Mouse (Mus musculus) lung, postnatal 0 days (tissue): ENCODE measurements around the gene Rbms1. TPM values are rescaled to one million over a fixed set of nuclear protein-coding genes. Genes with fewer than 3 reads are reported as not detected.
A peak's percentile ranks its signal among the peaks of the same experiment; 100 is the strongest.

ENCODE experiments used
- ATAC-seq: fragments of 200-750 bp; cut with Nextera tagmentation; 2 replicates; pipeline ENCODE4 v1.8.0; 2017; ENCODE audit warnings: moderate library complexity
- DNase-seq: peaks from one replicate; pipeline ENCODE4 v3.0.0-alpha.2; 2016; ENCODE audit warnings: low spot score
- H3K27ac ChIP-seq: fragments of 300-500 bp; sonication (generic); 2 replicates; pipeline ENCODE4 v1.5.1; 2014; ENCODE audit warnings: antibody characterized with exemption, mild to moderate bottlenecking, low read length, mixed read lengths
- H3K27me3 ChIP-seq: fragments of 300-500 bp; sonication (generic); replicated peaks from 2 replicates; pipeline ENCODE4 v1.6.1; 2014; ENCODE audit warnings: low read length, mixed read lengths; ENCODE audit not compliant: insufficient read depth
- H3K36me3 ChIP-seq: fragments of 300-500 bp; sonication (generic); 2 replicates; pipeline ENCODE4 v1.6.1; 2014; ENCODE audit warnings: low read length, mixed read lengths; ENCODE audit not compliant: insufficient read depth
- H3K4me1 ChIP-seq: fragments of 300-500 bp; sonication (generic); 2 replicates; pipeline ENCODE4 v1.6.1; 2014; ENCODE audit warnings: antibody characterized with exemption, low read depth, low read length, mixed read lengths; ENCODE audit not compliant: insufficient read depth
- H3K4me2 ChIP-seq: fragments of 300-500 bp; sonication (generic); replicated peaks from 2 replicates; pipeline ENCODE4 v1.6.1; 2014; ENCODE audit warnings: low read depth, mild to moderate bottlenecking, low read length, moderate library complexity, mixed read lengths
- H3K4me3 ChIP-seq: fragments of 300-500 bp; sonication (generic); 2 replicates; pipeline ENCODE4 v1.5.1; 2014; ENCODE audit warnings: low read depth, low read length
- H3K9ac ChIP-seq: fragments of 300-500 bp; sonication (generic); replicated peaks from 2 replicates; pipeline ENCODE4 v1.6.1; 2014; ENCODE audit warnings: low read depth, mild to moderate bottlenecking
- H3K9me3 ChIP-seq: fragments of 300-500 bp; sonication (generic); 2 replicates; pipeline ENCODE4 v1.6.1; 2016; ENCODE audit warnings: low read length, mixed read lengths
- CTCF ChIP-seq: IDR thresholded peaks from 2 replicates; pipeline ENCODE4 v1.5.1; 2016; ENCODE audit warnings: antibody characterized with exemption, mild to moderate bottlenecking
- EP300 ChIP-seq: IDR thresholded peaks from 2 replicates; pipeline ENCODE4 v1.6.1; 2016; ENCODE audit warnings: antibody characterized with exemption, mild to moderate bottlenecking, control low read depth
- WGBS: fragments of 180-500 bp; shearing (Covaris S2); extraction: QIAGEN DNeasy Blood & Tissue Kit; methylation state at CpG from one replicate; pipeline ENCODE4 v1.1.7; 2014; 5-methylcytosine and 5-hydroxymethylcytosine counted together
- polyA plus RNA-seq: library from polyadenylated mRNA; unstranded; fragments of >200 nt; fragmentation: Nextera tagmentation; extraction: Ambion mirVana; gene quantifications from 2 replicates; pipeline ENCODE4 v1.2.1, GENCODE M21; 2015

Rbms1 gene
- polyA plus RNA-seq, 1 experiment from 2014 or later: 156 TPM

DNA sequence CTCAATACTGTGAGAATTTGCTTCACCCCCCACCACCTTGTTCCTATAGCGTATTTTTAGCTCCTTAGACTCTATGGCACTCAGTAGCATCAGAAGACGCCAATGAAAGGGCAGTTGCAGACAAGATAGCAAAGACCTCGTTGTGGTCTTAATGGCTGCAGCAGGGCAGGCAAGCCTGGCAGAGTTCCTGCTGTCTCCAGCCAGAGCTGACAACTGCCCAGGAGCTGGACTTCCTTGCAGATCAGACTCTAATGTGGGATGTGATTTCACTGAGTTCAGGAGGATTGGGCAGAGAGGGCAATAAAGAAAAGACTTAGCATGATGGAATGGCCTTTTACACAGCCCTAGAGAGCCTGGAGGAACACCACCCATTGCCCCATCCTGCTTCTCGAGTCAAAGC, 122.1 kb downstream of the Rbms1 start:
- peaks cover 36% of the 10 kb centered on the region; the same call in 1 of the 2 replicates for H3K4me1 ChIP-seq
- no peak overlapping the region for H3K4me3 ChIP-seq
- TF ChIP-seq EP300: no peak
- no peak for TF ChIP-seq CTCF
- DNase-seq (no peak), ATAC-seq (no peak)
- H3K36me3 ChIP-seq: peaks cover 9% of the 10 kb centered on the region; the same call in 1 of the 2 replicates
- H3K9ac ChIP-seq: no peak overlapping the region
- no peaks in the 10 kb centered on the region for H3K9me3 ChIP-seq
- no peak overlapping the region for H3K27ac ChIP-seq
- no peaks in the 10 kb centered on the region for H3K27me3 ChIP-seq
- WGBS: 71% methylated on average over 4 of the region's 4 CpGs
- no peak overlapping the region for H3K4me2 ChIP-seq

DNA sequence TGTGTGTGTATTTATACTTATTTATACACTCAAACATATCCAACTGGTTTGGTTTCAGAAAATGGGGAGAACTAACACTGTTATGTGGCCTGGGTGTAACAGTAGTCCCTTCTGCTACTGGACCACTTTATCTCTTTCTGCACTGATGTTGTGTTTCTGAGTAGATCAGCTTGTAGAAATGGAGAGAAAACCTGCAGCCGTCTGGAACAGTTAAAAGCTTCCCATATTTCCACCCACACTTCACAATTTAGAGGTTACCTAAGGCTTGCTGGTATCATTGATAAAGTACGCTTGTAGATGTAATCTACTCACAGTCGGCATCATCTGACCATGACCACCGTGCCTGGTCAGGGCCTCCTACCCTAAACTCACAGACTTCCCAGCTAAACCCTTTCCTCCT, 123.5 kb downstream of the Rbms1 start:
- no peak overlapping the region for H3K4me2 ChIP-seq
- 70% methylated on average over 4 of the region's 4 CpGs for WGBS
- ATAC-seq (no peak), DNase-seq (no peak)
- no peak overlapping the region for H3K9ac ChIP-seq
- no peaks in the 10 kb centered on the region for H3K27me3 ChIP-seq
- peaks cover 33% of the 10 kb centered on the region; the same call in 1 of the 2 replicates for H3K4me1 ChIP-seq
- TF ChIP-seq EP300 (no peak), CTCF (no peak)
- peaks cover 9% of the 10 kb centered on the region; the same call in 1 of the 2 replicates for H3K36me3 ChIP-seq
- H3K9me3 ChIP-seq: no peaks in the 10 kb centered on the region
- H3K4me3 ChIP-seq: no peak overlapping the region
- H3K27ac ChIP-seq: 0 out of 2 replicates have a peak overlapping the region, but pooled peaks have one; percentile 22

- H3K9ac ChIP-seq: no peak overlapping the region
- H3K4me1 ChIP-seq: peaks cover 29% of the 10 kb centered on the region; the same call in 1 of the 2 replicates
- no peak overlapping the region for H3K4me2 ChIP-seq
- H3K27me3 ChIP-seq: no peaks in the 10 kb centered on the region
- DNase-seq (peak; percentile 75), ATAC-seq (peak; percentile 80)
- no peak overlapping the region for H3K4me3 ChIP-seq
- TF ChIP-seq EP300: peak; percentile 89
- no peak for TF ChIP-seq CTCF
- H3K27ac ChIP-seq: no peak overlapping the region
- 47% methylated on average over 5 of the region's 5 CpGs for WGBS
- H3K9me3 ChIP-seq: no peaks in the 10 kb centered on the region
- H3K36me3 ChIP-seq: peaks cover 9% of the 10 kb centered on the region; the same call in 1 of the 2 replicates
Measured at GRCm38 (mm10) chr2:60838856-60839255, 124.1 kb downstream of the Rbms1 start.

DNA sequence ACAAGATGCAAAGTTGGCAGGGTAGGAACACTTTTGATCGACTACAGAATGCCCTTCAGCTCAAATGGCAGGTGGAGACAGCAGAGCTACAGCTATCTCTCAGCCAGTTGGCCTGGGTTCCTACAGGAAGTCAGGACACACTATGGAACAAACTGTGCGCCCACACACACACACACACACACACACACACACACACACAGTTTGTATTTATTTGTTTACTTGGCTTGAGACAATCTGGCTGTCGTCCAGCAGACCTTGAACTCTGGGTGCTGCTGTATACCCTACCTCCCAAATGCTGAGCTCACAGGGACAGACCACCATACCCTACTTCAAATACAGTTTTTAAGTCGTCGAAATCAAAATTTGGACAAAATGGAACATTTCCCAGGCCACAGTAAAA, 125.4 kb downstream of the Rbms1 start:
- no peak for ATAC-seq
- no peak for DNase-seq

GRCm38 (mm10) chr2:60836237-60836636, 126.8 kb downstream of the Rbms1 start:
- peaks cover 17% of the 10 kb centered on the region; the same call in 1 of the 2 replicates for H3K4me1 ChIP-seq
- no peak overlapping the region for H3K4me2 ChIP-seq
- 91% methylated on average over 7 of the region's 7 CpGs for WGBS
- no peaks in the 10 kb centered on the region for H3K9me3 ChIP-seq
- no peak overlapping the region for H3K4me3 ChIP-seq
- ATAC-seq (no peak), DNase-seq (no peak)
- no peaks in the 10 kb centered on the region for H3K27me3 ChIP-seq
- 0 out of 2 replicates have a peak, but pooled peaks cover 4% of the 10 kb centered on the region for H3K36me3 ChIP-seq
- H3K9ac ChIP-seq: no peak overlapping the region
- no peak for TF ChIP-seq EP300
- no peak for TF ChIP-seq CTCF
- peak overlapping the region; percentile 39; the same call in 1 of the 2 replicates for H3K27ac ChIP-seq

More for the DNA sequence above, 125.4 kb downstream of the Rbms1 start:
- TF ChIP-seq CTCF (no peak), EP300 (no peak)
- Histone ChIP-seq H3K9me3 (no peaks in the 10 kb centered on the region), H3K27me3 (no peaks in the 10 kb centered on the region), H3K9ac (no peak overlapping the region), H3K27ac (0 out of 2 replicates have a peak overlapping the region, but pooled peaks have one; percentile 39), H3K4me2 (no peak overlapping the region), H3K36me3 (peaks cover 13% of the 10 kb centered on the region; the same call in 1 of the 2 replicates), H3K4me1 (peaks cover 19% of the 10 kb centered on the region; the same call in 1 of the 2 replicates), H3K4me3 (no peak overlapping the region)
- WGBS: 39% methylated on average over 5 of the region's 5 CpGs

- DNase-seq (peak; percentile 61), ATAC-seq (no peak)
- Histone ChIP-seq H3K4me1 (peaks cover 17% of the 10 kb centered on the region; the same call in 1 of the 2 replicates), H3K9me3 (no peaks in the 10 kb centered on the region), H3K4me2 (no peak overlapping the region), H3K27ac (no peak overlapping the region), H3K36me3 (0 out of 2 replicates have a peak, but pooled peaks cover 4% of the 10 kb centered on the region), H3K27me3 (no peaks in the 10 kb centered on the region), H3K4me3 (no peak overlapping the region), H3K9ac (no peak overlapping the region)
- WGBS: 54% methylated on average over 7 of the region's 7 CpGs
- TF ChIP-seq EP300 (no peak), CTCF (no peak)
Measured at GRCm38 (mm10) chr2:60834293-60834692, 128.7 kb downstream of the Rbms1 start.
